ENCODE assay signal across 15 mouse cellular contexts in genomic region chr4:50130262-50130661, GRCm38 (mm10).
A peak's percentile ranks its signal among the peaks of the same experiment; 100 is the strongest.
DNase-seq lines count a peak whose midpoint lies in the region.
"Had no signal": no experiment of that assay in that cellular context is flagged by ENCODE, and none has a peak within 500 bp of the region (broad histone marks: within the 10 kb centered on the region; RNA-seq: fewer than 3 reads in every experiment).

No protein-coding gene starts in this region.

- peak; percentile 20 to 41 for DNase-seq in left cerebral cortex, adult 18-20 months (ENCODE audit: low spot score in 2 of 2)
- no peak for DNase-seq in left cerebral cortex, postnatal 4 days
- peak; percentile 61 for DNase-seq in brain, adult 2 months (ENCODE audit: low read depth, low spot score)
- peak; percentile 21 to 58 for DNase-seq in frontal cortex, postnatal 36 days (ENCODE audit: low spot score in 2 of 2)
- DNase-seq in right cerebral cortex, postnatal 25 days, result peak; percentile 6
- no peak for DNase-seq in thymus, postnatal 10 days (ENCODE audit: low spot score in 2 of 2)
- no peak for DNase-seq in cerebellum, postnatal 25 days
- DNase-seq: adrenal gland, postnatal 10 days; cerebellum, adult 2 months; gastrocnemius, postnatal 36 days; heart, postnatal 36 days; kidney, adult 18-20 months; kidney, postnatal 4 days; liver; thymus, postnatal 36 days had no signal

- intact Hi-C loops in left cerebral cortex, postnatal 4 days (cut with DNase I), result no loop called here

Comparison
In these comparisons a context has a peak if more than half of its experiments do, and no peak if none do; other contexts are left out.
1. DNase-seq: peak in left cerebral cortex, adult 18-20 months (2 of 2), brain, adult 2 months (single experiment), frontal cortex, postnatal 36 days (2 of 2) and right cerebral cortex, postnatal 25 days (single experiment); none in left cerebral cortex, postnatal 4 days (single experiment), thymus, postnatal 10 days (0 of 2) and cerebellum, postnatal 25 days (0 of 2).